Mouse (Mus musculus) heart, adult 2 months (tissue): Measurements from ENCODE around the gene Vinac1.

Experiments used
- CTCF ChIP-seq: fragments of 200-600 bp; IDR thresholded peaks from 2 replicates; pipeline ENCODE4 v1.8.1; 2022; ENCODE audit warnings: antibody characterized with exemption, mild to moderate bottlenecking, moderate library complexity
- EP300 ChIP-seq: fragments of 200-500 bp; IDR thresholded peaks from 2 replicates; pipeline ENCODE4 v1.6.1; 2011; ENCODE audit warnings: low read depth, low read length, control low read depth; ENCODE audit not compliant: insufficient read depth
- POLR2A ChIP-seq: fragments of 200-500 bp; IDR thresholded peaks from 2 replicates; pipeline ENCODE4 v1.6.1; 2011; ENCODE audit warnings: mild to moderate bottlenecking, low read depth, low read length, control low read depth; ENCODE audit not compliant: insufficient read depth

GRCm38 (mm10) chr2:129079194-129079593 lies 31.2 kb upstream of the Vinac1 start:
- TF ChIP-seq POLR2A (no peak), CTCF (no peak), EP300 (no peak)
